Mouse (Mus musculus) liver, embryonic 14.5 days (tissue): ENCODE results near the gene Gorasp2. TPM values are rescaled to one million over a fixed set of nuclear protein-coding genes. Genes with fewer than 3 reads are reported as not detected.

ENCODE experiments used
- ATAC-seq: fragments of 200-750 bp; cut with Nextera tagmentation; 2 replicates; pipeline ENCODE4 v1.8.0; 2017; ENCODE audit warnings: moderate number of reproducible peaks, mild to moderate bottlenecking, moderate library complexity; ENCODE audit not compliant: insufficient read depth
- DNase-seq, 3 experiments: peaks; one replicate each; pipeline ENCODE4 v3.0.0-alpha.2; 2012 to 2013; ENCODE audit warnings: low read depth in 3 of 3, low spot score in 3 of 3
- H3K27ac ChIP-seq: fragments of 300-500 bp; sonication (generic); 2 replicates; pipeline ENCODE4 v1.5.1; 2014; ENCODE audit warnings: moderate library complexity, mild to moderate bottlenecking, control low read depth, inconsistent platforms
- H3K27me3 ChIP-seq: fragments of 300-500 bp; sonication (generic); 2 replicates; pipeline ENCODE4 v1.6.1; 2014; ENCODE audit warnings: mild to moderate bottlenecking, low read length, moderate library complexity; ENCODE audit not compliant: control insufficient read depth, insufficient read depth
- H3K36me3 ChIP-seq: fragments of 300-500 bp; sonication (generic); replicated peaks from 2 replicates; pipeline ENCODE4 v1.6.1; 2014; ENCODE audit warnings: low read depth; ENCODE audit not compliant: control insufficient read depth, insufficient read depth
- H3K4me1 ChIP-seq, 2 experiments: fragments of 200-500 bp in 1 of 2; fragments of 300-500 bp in 1 of 2; sonication (generic) in 1 of 2; replicated peaks; 2 replicates each; pipeline ENCODE4 v1.6.1; 2012 to 2014; ENCODE audit warnings: antibody characterized with exemption in 1 of 2, inconsistent platforms in 1 of 2, low read length in 1 of 2; ENCODE audit not compliant: control insufficient read depth in 2 of 2, insufficient read depth in 2 of 2
- H3K4me2 ChIP-seq: fragments of 300-500 bp; sonication (generic); 2 replicates; pipeline ENCODE4 v1.6.1; 2014; ENCODE audit warnings: low read depth, mild to moderate bottlenecking, control low read depth, moderate library complexity
- H3K4me3 ChIP-seq, 2 experiments: fragments of 200-500 bp in 1 of 2; fragments of 300-500 bp in 1 of 2; sonication (generic) in 1 of 2; 2 replicates each; pipeline ENCODE4 v1.5.1; 2012 to 2014; ENCODE audit warnings: low read depth in 2 of 2, low read length in 2 of 2, mild to moderate bottlenecking in 2 of 2, control low read depth in 1 of 2, inconsistent platforms in 1 of 2, moderate library complexity in 1 of 2; ENCODE audit not compliant: insufficient read depth in 1 of 2
- H3K9ac ChIP-seq: fragments of 300-500 bp; sonication (generic); replicated peaks from 2 replicates; pipeline ENCODE4 v1.6.1; 2014; ENCODE audit warnings: mild to moderate bottlenecking, control low read depth, moderate library complexity
- H3K9me3 ChIP-seq: fragments of 300-500 bp; sonication (generic); 2 replicates; pipeline ENCODE4 v1.6.1; 2016; ENCODE audit warnings: low read length, mixed read lengths; ENCODE audit not compliant: control insufficient read depth
- CTCF ChIP-seq: IDR thresholded peaks from 2 replicates; pipeline ENCODE4 v1.5.1; 2016; ENCODE audit warnings: antibody characterized with exemption, low read depth, control low read depth
- EP300 ChIP-seq: IDR thresholded peaks from 2 replicates; pipeline ENCODE4 v1.6.1; 2016; ENCODE audit warnings: antibody characterized with exemption, low read depth
- WGBS: fragments of 180-500 bp; shearing (Covaris S2); extraction: QIAGEN DNeasy Blood & Tissue Kit; methylation state at CpG from one replicate; pipeline ENCODE4 v1.1.7; 2014; ENCODE audit not compliant: insufficient replicate concordance; 5-methylcytosine and 5-hydroxymethylcytosine counted together
- polyA plus RNA-seq, 2 experiments: library from polyadenylated mRNA; depleted of rRNA in 1 of 2; stranded (reverse) in 1 of 2; unstranded in 1 of 2; fragments of >200 nt; fragmentation: Nextera tagmentation in 1 of 2; extraction: Ambion mirVana in 1 of 2; gene quantifications; 2 replicates each; pipeline versions ENCODE4 v1.2.1 to v1.2.3; 2012 to 2014

The Gorasp2 gene
- polyA plus RNA-seq, 2 experiments, result 24.5 to 50.5 TPM

DNA sequence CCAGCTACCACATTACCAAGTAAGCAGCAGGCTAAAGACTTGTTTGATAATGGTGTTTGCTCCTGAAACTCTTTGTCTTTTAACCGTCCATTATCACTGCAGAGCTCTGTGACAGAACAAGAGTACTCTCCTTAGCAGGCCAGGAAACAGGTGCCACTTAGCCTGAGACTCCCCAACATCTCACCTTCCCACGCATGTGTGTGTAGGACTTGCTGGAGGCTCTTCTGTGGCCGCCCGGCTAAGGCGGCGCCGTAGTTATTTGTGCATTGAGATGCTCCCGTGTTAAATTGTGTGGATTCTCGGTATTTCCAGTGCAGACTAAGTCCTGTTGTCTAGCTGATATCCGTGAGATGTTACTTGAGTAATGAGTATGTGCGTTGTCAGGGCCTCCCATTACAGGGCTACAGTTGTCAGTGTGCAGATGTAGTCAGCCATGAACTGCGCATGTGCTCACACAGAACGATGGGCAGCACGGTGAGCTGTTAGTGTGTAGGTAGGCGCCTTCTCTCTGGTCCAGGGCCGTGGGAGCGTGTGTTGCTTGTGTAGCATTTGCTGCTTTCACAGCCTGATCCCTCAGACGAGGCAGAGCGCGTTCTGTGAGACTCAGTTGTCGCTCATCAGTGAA is 27.2 kb downstream of the Gorasp2 start:
- H3K4me1 ChIP-seq, result no peaks in the 10 kb centered on the region
- ATAC-seq (no peak), DNase-seq (no peak)
- H3K27me3 ChIP-seq, result no peaks in the 10 kb centered on the region
- WGBS, result 85% methylated on average over 21 of the region's 21 CpGs
- TF ChIP-seq CTCF (no peak), EP300 (no peak)
- H3K36me3 ChIP-seq, result peaks cover 25% of the 10 kb centered on the region
- H3K4me3 ChIP-seq, result no peak overlapping the region
- no peak overlapping the region for H3K9ac ChIP-seq
- H3K27ac ChIP-seq, result no peak overlapping the region
- no peak overlapping the region for H3K4me2 ChIP-seq
- H3K9me3 ChIP-seq, result no peaks in the 10 kb centered on the region

DNA sequence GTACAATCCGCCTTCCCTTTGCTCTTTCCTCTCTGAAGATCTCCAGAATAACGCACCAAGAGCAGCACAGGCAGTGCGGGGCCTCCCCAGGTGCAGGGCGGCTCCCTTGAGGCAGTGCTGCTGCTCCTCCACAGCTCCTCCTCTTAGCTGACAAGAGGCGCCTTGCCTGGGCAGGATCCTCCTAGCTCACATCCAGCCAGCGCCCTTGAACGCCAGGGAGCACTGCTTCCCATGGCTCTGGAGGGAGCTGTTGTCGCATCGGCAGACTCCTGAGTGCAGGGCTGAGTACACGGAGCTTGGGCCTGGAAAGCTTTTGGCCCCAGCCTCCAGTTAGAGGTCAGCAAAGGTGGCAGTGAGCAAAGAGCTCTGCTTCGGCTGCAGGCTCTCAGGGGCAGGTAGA is 28.8 kb downstream of the Gorasp2 start:
- Histone ChIP-seq H3K36me3 (peaks cover 16% of the 10 kb centered on the region), H3K4me3 (no peak overlapping the region), H3K9ac (no peak overlapping the region), H3K27me3 (no peaks in the 10 kb centered on the region), H3K4me2 (no peak overlapping the region), H3K9me3 (no peaks in the 10 kb centered on the region), H3K4me1 (no peaks in the 10 kb centered on the region), H3K27ac (no peak overlapping the region)
- 80% methylated on average over 11 of the region's 11 CpGs for WGBS
- no peak for TF ChIP-seq CTCF
- no peak for TF ChIP-seq EP300
- no peak for DNase-seq
- ATAC-seq, result no peak

DNA sequence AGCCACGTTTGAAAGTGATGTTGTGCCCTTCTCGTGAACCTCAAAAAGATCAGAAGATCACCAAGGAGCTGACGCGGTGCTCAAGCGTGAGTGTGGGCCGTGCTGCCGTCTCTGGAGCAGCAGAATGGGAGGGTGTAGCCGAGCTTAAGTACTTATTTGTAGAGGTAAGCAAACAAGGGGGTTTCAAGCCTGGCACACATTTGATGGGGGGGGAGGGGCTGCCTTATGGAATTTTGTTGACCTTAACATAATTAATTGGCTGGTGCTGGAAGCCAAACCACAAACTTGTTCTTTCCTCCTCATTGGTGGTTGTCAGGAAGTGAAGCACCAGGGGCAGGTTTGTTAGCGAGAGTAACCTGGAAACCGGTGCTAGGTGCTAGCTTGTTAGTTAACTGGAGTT is 34.3 kb downstream of the Gorasp2 start:
- TF ChIP-seq EP300 (no peak), CTCF (no peak)
- H3K27me3 ChIP-seq, result no peaks in the 10 kb centered on the region
- no peak overlapping the region for H3K4me3 ChIP-seq
- ATAC-seq (no peak), DNase-seq (no peak)
- H3K9ac ChIP-seq, result no peak overlapping the region
- no peak overlapping the region for H3K27ac ChIP-seq
- no peaks in the 10 kb centered on the region for H3K9me3 ChIP-seq
- H3K36me3 ChIP-seq, result peaks cover 2% of the 10 kb centered on the region
- no peak overlapping the region for H3K4me2 ChIP-seq
- WGBS, result 78% methylated on average over 10 of the region's 10 CpGs
- no peaks in the 10 kb centered on the region; a peak in 1 of 4 replicates for H3K4me1 ChIP-seq

DNA sequence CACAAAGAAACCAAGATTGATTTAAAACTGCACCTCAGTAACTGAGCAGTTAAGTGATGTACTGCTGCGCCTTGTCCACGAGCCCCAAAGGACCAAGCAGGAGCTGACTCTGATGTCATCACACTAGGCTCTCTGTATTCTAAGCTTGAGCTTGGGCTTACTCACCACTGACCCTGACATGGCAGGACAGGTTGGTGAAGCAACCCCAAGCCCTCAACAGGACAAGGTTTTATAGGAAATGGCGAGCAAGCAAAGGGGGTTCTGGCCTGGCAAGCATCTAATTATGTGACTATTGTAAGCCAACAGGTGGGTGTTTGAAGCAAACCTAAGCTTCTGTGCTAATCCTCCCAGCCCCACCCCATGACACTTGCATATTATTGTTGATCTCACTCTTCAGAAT is 39.5 kb downstream of the Gorasp2 start:
- no peaks in the 10 kb centered on the region for H3K27me3 ChIP-seq
- WGBS, result 80% methylated on average over 3 of the region's 3 CpGs
- TF ChIP-seq CTCF, result no peak
- TF ChIP-seq EP300, result no peak
- no peak overlapping the region for H3K4me3 ChIP-seq
- no peaks in the 10 kb centered on the region for H3K36me3 ChIP-seq
- no peak overlapping the region for H3K9ac ChIP-seq
- no peak overlapping the region for H3K4me2 ChIP-seq
- H3K9me3 ChIP-seq, result no peaks in the 10 kb centered on the region
- ATAC-seq (no peak), DNase-seq (no peak)
- peaks cover 0 to 3% of the 10 kb centered on the region in 2 experiments; a peak in 1 of 4 replicates for H3K4me1 ChIP-seq
- H3K27ac ChIP-seq, result no peak overlapping the region

DNA sequence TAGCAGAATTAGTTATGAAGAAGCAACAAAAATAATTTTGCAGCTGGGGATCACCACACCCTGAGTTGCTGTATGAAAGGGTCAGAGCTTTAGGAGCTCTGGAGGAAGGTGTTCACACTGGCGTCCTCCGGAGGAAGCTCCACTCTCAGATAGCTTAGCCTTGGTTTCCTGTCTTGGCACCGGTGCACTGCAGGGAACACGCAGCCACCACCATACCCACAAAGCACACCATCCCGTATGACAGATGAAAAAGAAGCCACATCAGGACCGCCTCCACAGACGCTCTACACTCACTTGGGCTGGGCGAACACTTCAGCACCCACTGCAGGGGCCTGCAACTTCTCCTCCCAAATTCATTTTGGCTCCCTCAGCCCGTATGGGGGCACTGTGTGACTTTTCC is 40.2 kb downstream of the Gorasp2 start:
- TF ChIP-seq EP300 (no peak), CTCF (no peak)
- Histone ChIP-seq H3K9me3 (no peaks in the 10 kb centered on the region), H3K27ac (no peak overlapping the region), H3K4me3 (no peak overlapping the region), H3K4me1 (0 out of 4 replicates have a peak, but pooled peaks cover 0 to 3% of the 10 kb centered on the region in 2 experiments), H3K27me3 (no peaks in the 10 kb centered on the region), H3K36me3 (no peaks in the 10 kb centered on the region), H3K9ac (no peak overlapping the region), H3K4me2 (no peak overlapping the region)
- WGBS, result 21% methylated on average over 9 of the region's 9 CpGs
- ATAC-seq (no peak), DNase-seq (no peak)
